Mouse (Mus musculus) forebrain, embryonic 13.5 days (tissue): ENCODE measurements around the gene Cenpn. TPM values are rescaled to one million over a fixed set of nuclear protein-coding genes. Genes with fewer than 3 reads are reported as not detected.
A peak's percentile ranks its signal among the peaks of the same experiment; 100 is the strongest.

ENCODE experiments used
- ATAC-seq: fragments of 200-750 bp; cut with Nextera tagmentation; 2 replicates; pipeline ENCODE4 v1.8.0; 2017
- H3K27ac ChIP-seq: fragments of 300-500 bp; sonication (generic); 2 replicates; pipeline ENCODE4 v1.5.1; 2015; ENCODE audit warnings: inconsistent platforms, mild to moderate bottlenecking, moderate library complexity
- H3K27me3 ChIP-seq: fragments of 300-500 bp; sonication (generic); 2 replicates; pipeline ENCODE4 v1.6.1; 2015; ENCODE audit warnings: mild to moderate bottlenecking, inconsistent platforms
- H3K36me3 ChIP-seq: fragments of 300-500 bp; sonication (generic); 2 replicates; pipeline ENCODE4 v1.6.1; 2015; ENCODE audit warnings: mild to moderate bottlenecking, inconsistent platforms; ENCODE audit not compliant: poor library complexity, severe bottlenecking
- H3K4me1 ChIP-seq: fragments of 300-500 bp; sonication (generic); 2 replicates; pipeline ENCODE4 v1.6.1; 2015; ENCODE audit warnings: inconsistent platforms
- H3K4me2 ChIP-seq: fragments of 300-500 bp; sonication (generic); 2 replicates; pipeline ENCODE4 v1.6.1; 2015; ENCODE audit warnings: inconsistent platforms, mild to moderate bottlenecking, moderate library complexity
- H3K4me3 ChIP-seq: fragments of 300-500 bp; sonication (generic); 2 replicates; pipeline ENCODE4 v1.5.1; 2015; ENCODE audit warnings: mild to moderate bottlenecking, inconsistent platforms
- H3K9ac ChIP-seq: fragments of 300-500 bp; sonication (generic); 2 replicates; pipeline ENCODE4 v1.6.1; 2015; ENCODE audit warnings: mild to moderate bottlenecking, inconsistent platforms
- H3K9me3 ChIP-seq: fragments of 300-500 bp; sonication (generic); replicated peaks from 2 replicates; pipeline ENCODE4 v1.6.1; 2016; ENCODE audit warnings: inconsistent platforms
- WGBS: fragments of 180-500 bp; shearing (Covaris S2); methylation state at CpG from one replicate; pipeline ENCODE4 v1.1.7; 2015; 5-methylcytosine and 5-hydroxymethylcytosine counted together
- polyA plus RNA-seq: library from polyadenylated mRNA; unstranded; fragments of >200 nt; fragmentation: Nextera tagmentation; extraction: Ambion mirVana; gene quantifications from 2 replicates; pipeline ENCODE4 v1.2.1, GENCODE M21; 2015

The Cenpn gene
- 33.1 and 35.4 TPM in 2 replicates for polyA plus RNA-seq

DNA sequence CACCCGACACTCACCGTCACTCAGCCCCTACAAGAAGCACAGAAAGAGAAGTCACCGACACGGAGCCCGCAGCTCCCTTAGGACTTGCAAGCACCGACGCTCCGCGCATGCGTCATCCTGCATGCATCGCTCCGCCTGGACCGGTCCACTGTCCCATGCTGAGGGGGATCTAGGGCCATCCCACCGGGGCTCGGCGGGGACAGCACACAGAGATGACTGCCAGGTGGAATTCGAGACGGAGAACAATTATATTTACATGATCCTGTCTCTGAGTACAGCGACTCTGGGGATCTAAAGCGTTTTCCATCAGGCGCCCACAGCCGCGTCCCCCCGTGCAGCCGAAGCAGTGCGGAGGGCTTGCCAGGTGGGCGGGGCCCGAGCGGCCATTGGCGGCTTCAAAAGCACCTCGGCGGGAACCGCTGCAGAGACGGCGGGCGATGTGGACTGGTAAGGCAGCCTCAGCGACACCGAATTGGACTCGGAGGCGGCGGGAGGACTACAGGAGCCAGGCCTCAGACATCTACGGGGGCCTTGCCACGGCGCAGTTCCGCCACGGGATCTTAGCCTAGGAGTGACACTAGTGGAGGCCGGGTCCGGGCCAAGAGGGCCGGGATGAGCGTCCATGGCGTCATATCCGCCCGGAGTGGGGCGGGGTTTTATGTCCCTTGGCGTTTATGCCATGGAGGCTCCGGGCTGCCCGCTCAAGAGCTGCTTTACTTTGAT lies at the start of gene Cenpn, which contains the start of gene Cmc2:
Cenpn (plus strand) TSS at position 394 of the 723 bp plus-strand sequence.
Cmc2 (minus strand) TSS at position 119 of the 723 bp plus-strand sequence.
- no peaks in the 10 kb centered on the region for H3K27me3 ChIP-seq
- H3K27ac ChIP-seq: peak within 1 kb of the TSS; percentile 64
- H3K9me3 ChIP-seq: no peaks in the 10 kb centered on the region
- WGBS: under 1% methylated on average over 57 of the region's 57 CpGs
- H3K4me1 ChIP-seq: peaks cover 21% of the 10 kb centered on the region
- peak within 1 kb of the TSS; percentile 85 for H3K4me2 ChIP-seq
- H3K9ac ChIP-seq: peak within 1 kb of the TSS; percentile 70
- peak within 1 kb of the TSS; percentile 71 for H3K4me3 ChIP-seq
- ATAC-seq: peak; percentile 97
- peaks cover 17% of the 10 kb centered on the region for H3K36me3 ChIP-seq

DNA sequence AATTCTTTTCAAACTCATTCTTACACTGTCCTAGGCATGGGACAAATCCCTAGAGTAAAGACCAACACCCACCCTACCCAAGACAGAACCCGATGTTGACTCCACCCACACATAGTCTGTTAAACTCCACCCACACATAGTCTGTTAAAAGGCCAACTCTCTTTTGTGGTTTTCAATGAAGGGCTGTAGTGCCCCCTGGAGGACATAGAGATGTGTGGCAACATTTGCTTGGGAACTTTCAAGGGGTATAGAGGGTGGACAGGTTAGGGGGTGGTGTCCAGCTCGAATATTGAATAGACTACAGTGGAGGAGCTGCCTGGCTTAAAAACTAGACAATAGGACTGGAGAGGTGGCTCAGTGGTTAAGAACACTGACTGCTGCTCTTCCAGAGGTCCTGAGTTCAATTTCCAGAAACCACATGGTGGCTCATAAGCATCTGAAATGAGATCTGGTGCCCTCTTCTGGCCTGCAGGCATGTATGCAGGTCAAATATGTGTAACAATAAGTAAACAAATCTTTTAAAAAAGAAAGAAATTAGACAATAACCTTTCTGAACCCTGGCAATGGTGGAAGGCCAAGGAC lies 48.7 kb upstream of the Cenpn start:
- WGBS: 80% methylated on average over 2 of the region's 2 CpGs
- Histone ChIP-seq H3K27me3 (no peaks in the 10 kb centered on the region), H3K9ac (no peak overlapping the region), H3K27ac (no peak overlapping the region), H3K9me3 (no peaks in the 10 kb centered on the region), H3K4me2 (no peak overlapping the region), H3K4me1 (no peaks in the 10 kb centered on the region), H3K36me3 (no peaks in the 10 kb centered on the region), H3K4me3 (no peak overlapping the region)
- ATAC-seq: no peak

DNA sequence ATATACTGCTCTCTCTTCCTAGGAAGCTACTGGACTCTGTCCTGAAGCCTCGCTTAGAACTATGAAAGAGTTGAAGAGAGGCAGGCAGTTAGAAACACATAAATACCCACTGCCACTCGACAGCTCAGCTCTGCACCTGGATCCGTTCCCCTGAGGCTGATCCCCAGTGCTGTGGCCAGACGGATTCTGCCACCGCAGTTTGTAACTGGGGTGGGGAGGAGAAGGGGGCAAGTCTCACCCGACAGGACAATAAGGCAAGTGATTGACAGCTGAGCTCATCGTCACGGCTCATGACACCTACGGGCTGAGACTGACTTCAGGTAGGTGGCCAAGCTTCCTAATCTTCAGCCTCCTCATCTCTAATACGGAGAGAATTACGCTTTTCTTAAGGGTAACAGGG lies 47.9 kb upstream of the Cenpn start:
- no peak overlapping the region for H3K9ac ChIP-seq
- no peaks in the 10 kb centered on the region for H3K27me3 ChIP-seq
- H3K27ac ChIP-seq: no peak overlapping the region
- no peaks in the 10 kb centered on the region for H3K4me1 ChIP-seq
- no peak overlapping the region for H3K4me3 ChIP-seq
- H3K9me3 ChIP-seq: no peaks in the 10 kb centered on the region
- H3K36me3 ChIP-seq: no peaks in the 10 kb centered on the region
- WGBS: 87% methylated on average over 11 of the region's 11 CpGs
- H3K4me2 ChIP-seq: no peak overlapping the region
- no peak for ATAC-seq

DNA sequence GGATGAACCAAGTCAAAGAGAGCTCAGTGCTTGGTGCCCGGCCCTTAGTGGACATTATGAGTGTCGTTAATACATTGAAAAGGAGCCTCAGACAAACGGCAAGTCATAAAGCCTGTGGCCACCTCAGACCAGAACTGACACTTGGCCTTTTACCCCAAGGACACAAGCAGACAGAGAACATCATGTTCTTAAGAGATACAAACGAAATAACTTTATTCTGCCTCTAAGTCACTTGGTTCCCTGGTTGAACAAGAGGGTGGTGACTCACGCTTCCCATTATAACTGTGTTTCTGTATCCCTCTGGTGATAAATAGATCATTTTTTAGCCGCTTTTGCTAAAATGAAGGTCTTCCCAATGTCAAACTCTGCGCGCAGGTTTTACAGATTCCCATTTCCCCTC lies 47.5 kb upstream of the Cenpn start:
- 85% methylated on average over 8 of the region's 8 CpGs for WGBS
- no peak for ATAC-seq
- no peak overlapping the region for H3K9ac ChIP-seq

DNA sequence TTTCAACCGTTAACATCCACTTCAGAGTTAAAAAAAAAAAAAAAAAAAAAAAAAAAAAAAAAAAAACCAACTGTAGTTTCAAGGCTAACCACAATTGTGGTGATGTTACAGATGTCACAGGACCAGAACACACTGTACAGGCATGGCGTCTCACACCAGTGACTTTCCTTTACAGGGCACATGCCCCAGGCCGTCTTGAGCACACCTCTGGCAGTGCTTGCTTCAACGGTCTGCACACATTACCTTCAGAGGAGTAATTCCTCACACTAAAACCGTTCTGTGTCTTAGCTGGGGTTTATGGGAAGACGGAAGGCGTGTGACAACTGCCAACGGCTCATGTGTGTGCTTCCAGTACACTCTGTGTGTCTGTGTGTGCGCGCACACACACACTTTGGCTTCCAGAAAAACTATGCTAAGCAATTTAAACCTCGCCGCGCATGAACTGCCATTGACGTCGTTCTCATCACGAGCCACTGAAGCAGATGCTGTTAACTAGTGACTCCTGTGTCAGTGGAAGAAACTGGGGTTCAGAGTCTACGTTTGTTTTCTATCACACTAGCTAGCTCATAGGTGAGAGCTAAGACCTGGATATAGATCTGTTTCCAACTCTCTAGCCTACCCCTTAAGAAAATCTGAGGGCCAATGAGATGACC lies 45.6 kb upstream of the Cenpn start:
- Histone ChIP-seq H3K4me3 (no peak overlapping the region), H3K9ac (no peak overlapping the region), H3K27ac (no peak overlapping the region), H3K36me3 (no peaks in the 10 kb centered on the region), H3K4me1 (no peaks in the 10 kb centered on the region), H3K4me2 (no peak overlapping the region), H3K9me3 (no peaks in the 10 kb centered on the region), H3K27me3 (no peaks in the 10 kb centered on the region)
- ATAC-seq: no peak
- 88% methylated on average over 17 of the region's 17 CpGs for WGBS

More for the DNA sequence above, 47.5 kb upstream of the Cenpn start:
- H3K9me3 ChIP-seq: no peaks in the 10 kb centered on the region
- no peaks in the 10 kb centered on the region for H3K4me1 ChIP-seq
- no peaks in the 10 kb centered on the region for H3K36me3 ChIP-seq
- no peak overlapping the region for H3K4me3 ChIP-seq
- no peak overlapping the region for H3K4me2 ChIP-seq
- no peak overlapping the region for H3K27ac ChIP-seq
- H3K27me3 ChIP-seq: no peaks in the 10 kb centered on the region

DNA sequence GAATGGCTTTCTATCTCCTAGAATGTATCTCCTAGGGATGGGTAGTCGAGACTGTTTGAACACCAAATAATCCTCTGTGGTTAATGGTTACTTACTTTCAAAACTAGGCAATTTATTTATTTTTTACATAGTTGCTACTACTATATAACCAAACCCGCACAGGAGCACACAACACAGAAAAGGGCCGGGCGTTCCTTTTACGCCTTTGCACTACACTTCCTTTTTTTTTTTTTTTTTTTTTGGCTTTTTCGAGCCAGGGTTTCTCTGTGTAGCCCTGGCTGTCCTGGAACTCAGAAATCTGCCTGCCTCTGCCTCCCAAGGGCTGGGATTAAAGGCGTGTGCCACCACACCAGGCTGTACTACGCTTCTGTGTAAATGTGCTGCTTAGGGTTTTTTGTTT lies 40.1 kb upstream of the Cenpn start:
- no peak overlapping the region for H3K4me2 ChIP-seq
- no peak for ATAC-seq
- no peaks in the 10 kb centered on the region for H3K27me3 ChIP-seq
- no peak overlapping the region for H3K9ac ChIP-seq
- no peak overlapping the region for H3K27ac ChIP-seq
- 0 out of 2 replicates have a peak, but pooled peaks cover 3% of the 10 kb centered on the region for H3K9me3 ChIP-seq
- WGBS: 87% methylated on average over 8 of the region's 8 CpGs
- H3K36me3 ChIP-seq: peaks cover 4% of the 10 kb centered on the region; the same call in 1 of the 2 replicates
- H3K4me1 ChIP-seq: no peaks in the 10 kb centered on the region
- H3K4me3 ChIP-seq: no peak overlapping the region

DNA sequence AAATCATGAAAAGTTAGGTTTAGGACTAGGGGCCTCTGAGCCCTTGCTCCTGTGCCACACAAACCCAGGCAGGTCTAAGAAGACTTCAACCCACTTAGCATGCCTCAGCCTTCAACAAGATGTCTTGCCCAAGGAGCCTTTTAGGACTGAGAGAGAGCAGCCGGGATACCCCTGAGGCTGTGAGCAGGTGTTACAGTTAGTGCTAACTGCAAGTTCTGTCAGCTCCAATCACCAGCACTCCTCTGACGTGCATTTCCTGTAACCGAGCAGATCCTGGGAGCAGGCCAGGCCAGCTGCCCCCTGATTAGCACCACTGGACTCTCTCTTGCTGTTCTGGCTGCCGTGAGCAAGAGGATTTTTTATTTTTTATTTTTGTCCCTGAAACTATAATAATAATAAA lies 33.7 kb upstream of the Cenpn start:
- no peak for ATAC-seq
- no peak overlapping the region for H3K9ac ChIP-seq
- 87% methylated on average over 4 of the region's 4 CpGs for WGBS
- no peak overlapping the region for H3K4me2 ChIP-seq
- 0 out of 2 replicates have a peak, but pooled peaks cover 3% of the 10 kb centered on the region for H3K9me3 ChIP-seq
- no peak overlapping the region for H3K27ac ChIP-seq
- H3K27me3 ChIP-seq: no peaks in the 10 kb centered on the region
- no peak overlapping the region for H3K4me3 ChIP-seq
- H3K4me1 ChIP-seq: no peaks in the 10 kb centered on the region
- peaks cover 35% of the 10 kb centered on the region for H3K36me3 ChIP-seq

DNA sequence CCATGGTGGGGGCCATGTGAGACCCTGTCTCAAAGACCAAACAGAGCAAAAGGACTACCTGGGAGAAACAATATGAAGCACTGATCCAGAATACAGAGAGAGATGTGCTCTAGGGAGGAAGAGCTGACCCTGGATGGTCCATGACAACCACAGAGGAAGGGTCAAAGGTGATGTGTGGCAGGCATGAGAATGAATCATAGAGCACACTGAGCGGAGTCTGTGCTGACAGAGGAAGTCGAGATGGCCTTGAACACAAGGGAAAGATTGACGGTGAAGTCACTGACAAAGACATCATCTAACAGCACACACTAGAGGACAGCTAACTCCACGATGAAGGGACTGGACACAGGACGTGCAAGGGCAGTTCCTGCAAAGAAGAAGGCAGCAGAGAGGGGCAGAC lies 30.1 kb upstream of the Cenpn start:
- H3K27me3 ChIP-seq: no peaks in the 10 kb centered on the region
- H3K4me1 ChIP-seq: no peaks in the 10 kb centered on the region
- H3K36me3 ChIP-seq: peaks cover 39% of the 10 kb centered on the region
- no peak overlapping the region for H3K4me3 ChIP-seq
- H3K27ac ChIP-seq: no peak overlapping the region
- H3K9ac ChIP-seq: no peak overlapping the region
- no peaks in the 10 kb centered on the region for H3K9me3 ChIP-seq
- ATAC-seq: no peak
- WGBS: 93% methylated on average over 5 of the region's 5 CpGs
- no peak overlapping the region for H3K4me2 ChIP-seq

DNA sequence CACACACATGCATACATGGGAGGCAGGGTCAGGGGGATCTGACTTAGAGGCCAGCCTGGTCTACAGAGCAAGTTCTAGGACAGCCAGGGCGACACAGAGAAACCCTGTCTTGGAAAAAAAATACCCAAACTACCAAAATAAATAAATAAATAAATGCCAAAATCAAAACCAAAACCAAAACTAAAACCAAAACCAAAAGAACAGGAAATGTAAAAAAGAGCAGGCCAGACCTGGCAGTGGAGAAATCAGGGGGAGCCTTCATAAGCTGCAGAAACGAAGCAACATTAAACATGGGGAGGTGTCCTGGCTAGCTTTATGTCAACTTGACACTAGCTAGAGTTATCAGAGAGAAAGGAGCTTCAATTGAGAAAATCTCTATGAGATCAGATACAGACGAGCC lies 29.4 kb upstream of the Cenpn start:
- H3K4me3 ChIP-seq: no peak overlapping the region
- no peak overlapping the region for H3K4me2 ChIP-seq
- H3K4me1 ChIP-seq: no peaks in the 10 kb centered on the region
- H3K27ac ChIP-seq: no peak overlapping the region
- 88% methylated on average over 3 of the region's 3 CpGs for WGBS
- ATAC-seq: no peak
- no peaks in the 10 kb centered on the region for H3K27me3 ChIP-seq
- H3K9me3 ChIP-seq: no peaks in the 10 kb centered on the region
- peaks cover 32% of the 10 kb centered on the region for H3K36me3 ChIP-seq
- no peak overlapping the region for H3K9ac ChIP-seq

DNA sequence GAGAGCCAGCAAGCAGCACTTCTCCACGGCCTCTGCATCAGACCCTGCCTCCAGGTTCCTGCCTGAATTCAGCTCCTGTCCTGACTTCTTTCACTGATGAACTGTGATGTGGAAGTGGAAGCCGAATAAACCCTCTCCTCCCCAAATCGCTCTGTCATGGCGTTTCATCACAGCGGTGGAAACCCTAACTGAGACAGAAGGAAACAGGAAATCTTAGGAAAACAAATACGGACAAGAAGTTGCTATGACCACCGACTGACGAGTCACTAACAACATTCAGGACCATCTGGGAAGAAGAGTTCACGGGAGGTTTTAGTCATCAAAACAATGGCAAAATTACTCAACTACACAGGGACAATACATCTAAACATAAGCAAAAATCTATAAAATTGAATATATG lies 28.9 kb upstream of the Cenpn start:
- H3K4me1 ChIP-seq: no peaks in the 10 kb centered on the region
- no peak overlapping the region for H3K4me2 ChIP-seq
- H3K27me3 ChIP-seq: no peaks in the 10 kb centered on the region
- H3K9ac ChIP-seq: no peak overlapping the region
- H3K9me3 ChIP-seq: no peaks in the 10 kb centered on the region
- WGBS: 92% methylated on average over 9 of the region's 9 CpGs
- peaks cover 29% of the 10 kb centered on the region for H3K36me3 ChIP-seq
- no peak overlapping the region for H3K4me3 ChIP-seq
- H3K27ac ChIP-seq: no peak overlapping the region
- ATAC-seq: no peak

DNA sequence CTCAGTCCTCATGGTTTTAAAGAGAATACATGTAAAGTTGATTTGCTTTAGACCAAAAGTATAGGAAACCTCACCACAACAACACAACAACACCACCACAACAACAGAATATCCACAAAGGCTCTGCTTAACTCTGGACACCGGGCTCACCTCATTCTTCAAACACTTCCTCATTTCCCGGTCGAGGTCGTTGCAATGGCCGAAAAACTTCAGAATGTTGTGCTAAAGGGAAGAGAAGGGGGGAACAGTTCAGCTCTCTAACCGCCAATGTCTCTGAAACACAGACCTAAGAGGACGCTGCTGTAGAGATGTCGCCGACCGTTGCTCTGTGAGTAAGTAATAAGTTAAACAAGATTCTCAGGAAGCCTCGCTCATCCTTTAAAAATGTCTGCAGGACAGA lies 27.6 kb upstream of the Cenpn start:
- Histone ChIP-seq H3K27me3 (no peaks in the 10 kb centered on the region), H3K9me3 (no peaks in the 10 kb centered on the region), H3K4me1 (no peaks in the 10 kb centered on the region), H3K36me3 (peaks cover 17% of the 10 kb centered on the region), H3K27ac (no peak overlapping the region), H3K4me3 (no peak overlapping the region), H3K9ac (no peak overlapping the region), H3K4me2 (no peak overlapping the region)
- ATAC-seq: no peak
- WGBS: 93% methylated on average over 11 of the region's 11 CpGs

DNA sequence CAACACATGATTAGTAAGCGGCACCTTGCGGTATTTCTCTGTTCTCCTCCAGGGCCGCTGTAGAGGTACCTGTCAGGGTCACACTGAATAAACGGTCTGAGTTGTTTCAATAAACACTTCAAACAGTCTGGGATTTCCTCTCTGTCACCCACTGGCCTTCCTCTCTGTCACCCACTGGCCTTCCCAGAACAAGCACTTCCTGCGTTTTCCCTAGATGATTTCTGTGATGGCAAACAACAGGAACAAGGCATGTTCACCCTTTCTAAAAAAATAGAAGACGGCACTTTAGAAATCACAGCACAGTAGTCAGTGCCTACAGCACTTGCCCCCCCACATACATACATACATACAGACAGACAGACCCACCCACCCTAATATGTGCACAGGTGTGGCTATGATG lies 26.0 kb upstream of the Cenpn start:
- no peak for ATAC-seq
- Histone ChIP-seq H3K9ac (no peak overlapping the region), H3K27me3 (no peaks in the 10 kb centered on the region), H3K4me2 (no peak overlapping the region), H3K27ac (no peak overlapping the region), H3K4me1 (no peaks in the 10 kb centered on the region), H3K36me3 (peaks cover 9% of the 10 kb centered on the region), H3K9me3 (no peaks in the 10 kb centered on the region), H3K4me3 (no peak overlapping the region)
- WGBS: 94% methylated on average over 6 of the region's 6 CpGs
